Mouse (Mus musculus) stomach, postnatal 0 days (tissue): ENCODE data around the gene R3hdm4. TPM values are rescaled to one million over a fixed set of nuclear protein-coding genes. Genes with fewer than 3 reads are reported as not detected.

Experiments
- ATAC-seq: fragments of 200-750 bp; cut with Nextera tagmentation; 2 replicates; pipeline ENCODE4 v1.8.0; 2017; ENCODE audit not compliant: low FRiP score, low TSS enrichment
- DNase-seq: peaks from one replicate; pipeline ENCODE4 v3.0.0-alpha.2; 2016; ENCODE audit warnings: low spot score
- H3K27ac ChIP-seq: fragments of 300-500 bp; sonication (generic); replicated peaks from 2 replicates; pipeline ENCODE4 v1.5.1; 2014; ENCODE audit warnings: mild to moderate bottlenecking, control low read depth
- H3K27me3 ChIP-seq: fragments of 300-500 bp; sonication (generic); 2 replicates; pipeline ENCODE4 v1.6.1; 2014; ENCODE audit warnings: low read length; ENCODE audit not compliant: control insufficient read depth, insufficient read depth
- H3K36me3 ChIP-seq: fragments of 300-500 bp; sonication (generic); 2 replicates; pipeline ENCODE4 v1.6.1; 2014; ENCODE audit warnings: low read length, mixed read lengths; ENCODE audit not compliant: control insufficient read depth, insufficient read depth
- H3K4me1 ChIP-seq: fragments of 300-500 bp; sonication (generic); replicated peaks from 2 replicates; pipeline ENCODE4 v1.6.1; 2014; ENCODE audit warnings: antibody characterized with exemption; ENCODE audit not compliant: control insufficient read depth, insufficient read depth
- H3K4me2 ChIP-seq: fragments of 300-500 bp; sonication (generic); replicated peaks from 2 replicates; pipeline ENCODE4 v1.6.1; 2014; ENCODE audit warnings: low read depth, mild to moderate bottlenecking, control low read depth, moderate library complexity
- H3K4me3 ChIP-seq: fragments of 300-500 bp; sonication (generic); 2 replicates; pipeline ENCODE4 v1.5.1; 2014; ENCODE audit warnings: low read depth, low read length, control low read depth
- H3K9ac ChIP-seq: fragments of 300-500 bp; sonication (generic); 2 replicates; pipeline ENCODE4 v1.6.1; 2014; ENCODE audit warnings: mild to moderate bottlenecking, low read length, control low read depth, mixed read lengths
- H3K9me3 ChIP-seq: fragments of 300-500 bp; sonication (generic); 2 replicates; pipeline ENCODE4 v1.6.1; 2016; ENCODE audit warnings: low read length; ENCODE audit not compliant: control insufficient read depth
- CTCF ChIP-seq: IDR thresholded peaks from 2 replicates; pipeline ENCODE4 v1.5.1; 2016; ENCODE audit warnings: antibody characterized with exemption, low read depth, mild to moderate bottlenecking, moderate library complexity
- EP300 ChIP-seq: optimal IDR thresholded peaks from 2 replicates; pipeline ENCODE3; 2016; ENCODE audit warnings: antibody characterized with exemption
- WGBS: fragments of 180-500 bp; shearing (Covaris S2); extraction: QIAGEN DNeasy Blood & Tissue Kit; methylation state at CpG from one replicate; pipeline ENCODE4 v1.1.7; 2014; 5-methylcytosine and 5-hydroxymethylcytosine counted together
- polyA plus RNA-seq: library from polyadenylated mRNA; unstranded; fragments of >200 nt; fragmentation: Nextera tagmentation; extraction: Ambion mirVana; gene quantifications from 2 replicates; pipeline ENCODE4 v1.2.1, GENCODE M21; 2015

The R3hdm4 gene
- polyA plus RNA-seq, 1 experiment from 2014 or later, result 160 TPM

- H3K27me3 ChIP-seq, result no peaks in the 10 kb centered on the region
- H3K9ac ChIP-seq, result peak overlapping the region; percentile 41
- 29% methylated on average over 7 of the region's 7 CpGs for WGBS
- peaks cover 5% of the 10 kb centered on the region; the same call in 1 of the 2 replicates for H3K4me1 ChIP-seq
- ATAC-seq (peak; percentile 7; the same call in 1 of the 2 replicates), DNase-seq (no peak)
- TF ChIP-seq CTCF, result no peak
- TF ChIP-seq EP300, result no peak
- H3K9me3 ChIP-seq, result no peaks in the 10 kb centered on the region
- peaks cover 18% of the 10 kb centered on the region for H3K36me3 ChIP-seq
- peak overlapping the region; percentile 31 for H3K4me2 ChIP-seq
- peak overlapping the region; percentile 86 for H3K27ac ChIP-seq
- H3K4me3 ChIP-seq, result no peak overlapping the region
Observed at GRCm38 (mm10) chr10:79946752-79947322, 25.8 kb upstream of the R3hdm4 start.

GRCm38 (mm10) chr10:79945507-79946234 is 24.7 kb upstream of the R3hdm4 start:
- WGBS, result 40% methylated on average over 16 of the region's 16 CpGs
- Histone ChIP-seq H3K4me1 (peaks cover 5% of the 10 kb centered on the region; the same call in 1 of the 2 replicates), H3K27me3 (no peaks in the 10 kb centered on the region), H3K9me3 (no peaks in the 10 kb centered on the region), H3K9ac (0 out of 2 replicates have a peak overlapping the region, but pooled peaks have one; percentile 18), H3K4me2 (peak overlapping the region; percentile 11; the same call in 1 of the 2 replicates), H3K4me3 (no peak overlapping the region), H3K27ac (peak overlapping the region; percentile 86), H3K36me3 (peaks cover 8% of the 10 kb centered on the region)
- ATAC-seq, result peak; percentile 84
- peak; percentile 84 for DNase-seq
- no peak for TF ChIP-seq EP300
- TF ChIP-seq CTCF, result no peak

GRCm38 (mm10) chr10:79943471-79943901 is 22.5 kb upstream of the R3hdm4 start:
- H3K27me3 ChIP-seq, result no peaks in the 10 kb centered on the region
- no peak overlapping the region for H3K9ac ChIP-seq
- H3K27ac ChIP-seq, result peak overlapping the region; percentile 86
- no peak overlapping the region for H3K4me3 ChIP-seq
- ATAC-seq (peak; percentile 59), DNase-seq (peak; percentile 79)
- no peaks in the 10 kb centered on the region for H3K36me3 ChIP-seq
- peaks cover 5% of the 10 kb centered on the region; the same call in 1 of the 2 replicates for H3K4me1 ChIP-seq
- H3K4me2 ChIP-seq, result no peak overlapping the region
- H3K9me3 ChIP-seq, result no peaks in the 10 kb centered on the region
- WGBS, result 44% methylated on average over 9 of the region's 9 CpGs
- no peak for TF ChIP-seq EP300
- TF ChIP-seq CTCF, result no peak

- 81% methylated on average over 1 of the region's 1 CpGs for WGBS
- no peaks in the 10 kb centered on the region for H3K9me3 ChIP-seq
- H3K4me1 ChIP-seq, result peaks cover 5% of the 10 kb centered on the region; the same call in 1 of the 2 replicates
- DNase-seq (no peak), ATAC-seq (no peak)
- H3K9ac ChIP-seq, result 0 out of 2 replicates have a peak overlapping the region, but pooled peaks have one; percentile 9
- H3K27ac ChIP-seq, result peak overlapping the region; percentile 61
- H3K36me3 ChIP-seq, result no peaks in the 10 kb centered on the region
- H3K4me2 ChIP-seq, result no peak overlapping the region
- TF ChIP-seq CTCF, result no peak
- no peak for TF ChIP-seq EP300
- H3K27me3 ChIP-seq, result no peaks in the 10 kb centered on the region
- no peak overlapping the region for H3K4me3 ChIP-seq
Observed at GRCm38 (mm10) chr10:79942988-79943387, 22.0 kb upstream of the R3hdm4 start.

- DNase-seq (no peak), ATAC-seq (no peak)
- H3K4me3 ChIP-seq, result no peak overlapping the region
- 0 out of 2 replicates have a peak, but pooled peaks cover 6% of the 10 kb centered on the region for H3K4me1 ChIP-seq
- H3K27ac ChIP-seq, result no peak overlapping the region
- H3K27me3 ChIP-seq, result no peaks in the 10 kb centered on the region
- 64% methylated on average over 7 of the region's 7 CpGs for WGBS
- no peak overlapping the region for H3K4me2 ChIP-seq
- no peak overlapping the region for H3K9ac ChIP-seq
- TF ChIP-seq EP300, result no peak
- TF ChIP-seq CTCF, result no peak
- no peaks in the 10 kb centered on the region for H3K36me3 ChIP-seq
- H3K9me3 ChIP-seq, result no peaks in the 10 kb centered on the region
Observed at GRCm38 (mm10) chr10:79940749-79941148, 19.7 kb upstream of the R3hdm4 start.
